Mouse (Mus musculus): Measurements from ENCODE around the gene Dll1.

The Dll1 gene

GRCm38 (mm10) chr17:15327106-15327505 lies 49.6 kb downstream of the Dll1 start:
- no peak for DNase-seq (ENCODE audit: low spot score in 2 of 2)

DNA sequence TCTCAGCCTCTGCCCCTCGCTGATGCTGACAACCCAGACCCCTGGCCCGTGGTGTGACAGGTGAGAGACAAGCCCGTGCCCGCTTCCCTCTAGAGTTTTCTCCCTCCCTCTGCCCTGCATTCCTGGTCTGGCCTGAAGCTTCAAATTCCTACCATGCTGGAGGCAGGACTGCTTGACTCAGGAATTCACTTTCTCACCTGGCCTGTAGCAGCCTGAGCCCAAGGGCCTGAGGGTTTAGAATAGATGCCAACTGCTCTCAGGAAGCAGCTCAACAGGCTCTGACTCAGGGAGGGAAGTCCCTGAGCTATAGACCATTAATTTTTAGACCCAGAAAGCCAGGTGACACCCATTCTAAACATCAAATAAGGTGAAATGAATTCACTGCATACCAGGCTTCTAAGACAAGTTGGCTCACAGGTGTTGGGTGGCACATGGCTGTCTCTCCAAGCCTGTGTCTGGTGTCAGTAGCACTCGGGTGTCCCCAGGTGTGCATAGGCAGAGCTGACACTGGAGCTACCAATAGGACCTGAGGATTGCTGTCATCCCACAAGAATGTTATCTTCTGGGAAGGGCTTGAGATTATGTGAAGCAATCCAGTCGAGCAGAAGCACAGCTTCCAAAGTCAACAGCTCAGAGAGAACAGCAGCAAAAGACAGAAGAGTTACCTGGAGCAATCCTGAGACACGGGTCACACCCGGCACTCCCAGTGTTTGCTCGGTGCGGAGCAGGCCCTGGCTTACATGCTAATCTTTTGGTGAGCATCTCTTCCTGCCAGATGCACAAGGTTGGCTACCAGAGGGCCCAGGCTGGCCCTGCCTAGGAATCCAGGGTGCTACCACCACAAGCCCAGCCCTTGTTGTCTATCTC lies 50.5 kb downstream of the Dll1 start:
- DNase-seq (ENCODE audit: low spot score in 2 of 2) = no peak

- DNase-seq (ENCODE audit: low spot score in 2 of 2) = no peak
Observed at GRCm38 (mm10) chr17:15323191-15323834, 53.4 kb downstream of the Dll1 start.
